Mouse (Mus musculus) midbrain, embryonic 14.5 days (tissue): Measurements from ENCODE around the gene Prmt8. TPM values are rescaled to one million over a fixed set of nuclear protein-coding genes. Genes with fewer than 3 reads are reported as not detected.

Experiments
- ATAC-seq: fragments of 200-750 bp; cut with Nextera tagmentation; 2 replicates; pipeline ENCODE4 v1.8.0; 2017; ENCODE audit warnings: moderate number of reproducible peaks, moderate library complexity; ENCODE audit not compliant: low FRiP score, low TSS enrichment
- DNase-seq: peaks from one replicate; pipeline ENCODE4 v3.0.0-alpha.2; 2015
- H3K27ac ChIP-seq: fragments of 300-500 bp; sonication (generic); replicated peaks from 2 replicates; pipeline ENCODE4 v1.5.1; 2014; ENCODE audit warnings: mild to moderate bottlenecking, low read depth, low read length, moderate library complexity
- H3K27me3 ChIP-seq: fragments of 300-500 bp; sonication (generic); 2 replicates; pipeline ENCODE4 v1.6.1; 2014; ENCODE audit warnings: low read length, control low read depth, mixed read lengths; ENCODE audit not compliant: control insufficient read depth, insufficient read depth
- H3K36me3 ChIP-seq: fragments of 300-500 bp; sonication (generic); 2 replicates; pipeline ENCODE4 v1.6.1; 2014; ENCODE audit warnings: low read length, control low read depth; ENCODE audit not compliant: control insufficient read depth, insufficient read depth
- H3K4me1 ChIP-seq: fragments of 300-500 bp; sonication (generic); 2 replicates; pipeline ENCODE4 v1.6.1; 2014; ENCODE audit warnings: mild to moderate bottlenecking, antibody characterized with exemption, low read length, control low read depth; ENCODE audit not compliant: control insufficient read depth, insufficient read depth
- H3K4me2 ChIP-seq: fragments of 300-500 bp; sonication (generic); 2 replicates; pipeline ENCODE4 v1.6.1; 2014; ENCODE audit warnings: mild to moderate bottlenecking, low read length, moderate library complexity
- H3K4me3 ChIP-seq: fragments of 300-500 bp; sonication (generic); replicated peaks from 2 replicates; pipeline ENCODE4 v1.5.1; 2014; ENCODE audit warnings: low read depth, low read length
- H3K9ac ChIP-seq: fragments of 300-500 bp; sonication (generic); replicated peaks from 2 replicates; pipeline ENCODE4 v1.6.1; 2014; ENCODE audit warnings: mild to moderate bottlenecking, low read length, moderate library complexity
- H3K9me3 ChIP-seq: fragments of 300-500 bp; sonication (generic); 2 replicates; pipeline ENCODE4 v1.6.1; 2016; ENCODE audit warnings: low read length, control low read depth, mixed read lengths; ENCODE audit not compliant: control insufficient read depth
- WGBS: fragments of 180-500 bp; shearing (Covaris S2); extraction: QIAGEN DNeasy Blood & Tissue Kit; methylation state at CpG from one replicate; pipeline ENCODE4 v1.1.7; 2014; 5-methylcytosine and 5-hydroxymethylcytosine counted together
- polyA plus RNA-seq: library from polyadenylated mRNA; unstranded; fragments of >200 nt; fragmentation: Nextera tagmentation; extraction: Ambion mirVana; gene quantifications from 2 replicates; pipeline ENCODE4 v1.2.1, GENCODE M21; 2014

Gene Prmt8
- polyA plus RNA-seq, 1 experiment from 2014 or later: 28.5 TPM

GRCm38 (mm10) chr6:127684981-127685380, 84.3 kb downstream of the Prmt8 start:
- Histone ChIP-seq H3K27me3 (no peaks in the 10 kb centered on the region), H3K9ac (no peak overlapping the region), H3K4me1 (peaks cover 16% of the 10 kb centered on the region), H3K27ac (peak overlapping the region; percentile 38; the same call in 1 of the 2 replicates), H3K36me3 (no peaks in the 10 kb centered on the region), H3K9me3 (no peaks in the 10 kb centered on the region), H3K4me3 (no peak overlapping the region), H3K4me2 (no peak overlapping the region)
- 23% methylated on average over 4 of the region's 4 CpGs for WGBS
- peak; percentile 44; the same call in 1 of the 2 replicates for ATAC-seq
- peak; percentile 83 for DNase-seq

GRCm38 (mm10) chr6:127683561-127683960, 85.7 kb downstream of the Prmt8 start:
- WGBS: 60% methylated on average over 8 of the region's 8 CpGs
- Histone ChIP-seq H3K9ac (no peak overlapping the region), H3K4me2 (no peak overlapping the region), H3K36me3 (no peaks in the 10 kb centered on the region), H3K4me3 (no peak overlapping the region), H3K4me1 (peaks cover 16% of the 10 kb centered on the region), H3K27ac (no peak overlapping the region), H3K27me3 (no peaks in the 10 kb centered on the region), H3K9me3 (no peaks in the 10 kb centered on the region)
- ATAC-seq (no peak), DNase-seq (peak; percentile 43)

GRCm38 (mm10) chr6:127680784-127681183, 88.5 kb downstream of the Prmt8 start:
- Histone ChIP-seq H3K27ac (no peak overlapping the region), H3K4me3 (no peak overlapping the region), H3K9ac (no peak overlapping the region), H3K27me3 (no peaks in the 10 kb centered on the region), H3K36me3 (no peaks in the 10 kb centered on the region), H3K9me3 (no peaks in the 10 kb centered on the region), H3K4me2 (no peak overlapping the region), H3K4me1 (peaks cover 16% of the 10 kb centered on the region)
- DNase-seq (no peak), ATAC-seq (no peak)
- WGBS: 94% methylated on average over 7 of the region's 7 CpGs

- no peaks in the 10 kb centered on the region for H3K36me3 ChIP-seq
- no peak overlapping the region for H3K4me2 ChIP-seq
- no peak overlapping the region for H3K9ac ChIP-seq
- H3K4me1 ChIP-seq: peaks cover 6% of the 10 kb centered on the region; the same call in 1 of the 2 replicates
- H3K27ac ChIP-seq: no peak overlapping the region
- WGBS: 77% methylated on average over 3 of the region's 3 CpGs
- DNase-seq (no peak), ATAC-seq (no peak)
- H3K4me3 ChIP-seq: no peak overlapping the region
- H3K9me3 ChIP-seq: no peaks in the 10 kb centered on the region
- H3K27me3 ChIP-seq: no peaks in the 10 kb centered on the region
Observed at GRCm38 (mm10) chr6:127678998-127679397, 90.3 kb downstream of the Prmt8 start.

- no peaks in the 10 kb centered on the region for H3K36me3 ChIP-seq
- H3K4me3 ChIP-seq: no peak overlapping the region
- H3K9ac ChIP-seq: no peak overlapping the region
- no peak overlapping the region for H3K27ac ChIP-seq
- 73% methylated on average over 9 of the region's 9 CpGs for WGBS
- no peaks in the 10 kb centered on the region for H3K9me3 ChIP-seq
- no peak for ATAC-seq
- H3K27me3 ChIP-seq: no peaks in the 10 kb centered on the region
- H3K4me1 ChIP-seq: 0 out of 2 replicates have a peak, but pooled peaks cover 6% of the 10 kb centered on the region
- no peak overlapping the region for H3K4me2 ChIP-seq
- DNase-seq: no peak
Observed at GRCm38 (mm10) chr6:127678320-127678719, 91.0 kb downstream of the Prmt8 start.

- H3K4me2 ChIP-seq: no peak overlapping the region
- H3K9me3 ChIP-seq: no peaks in the 10 kb centered on the region
- H3K27ac ChIP-seq: no peak overlapping the region
- no peaks in the 10 kb centered on the region for H3K4me1 ChIP-seq
- DNase-seq: no peak
- H3K9ac ChIP-seq: no peak overlapping the region
- WGBS: 51% methylated on average over 11 of the region's 11 CpGs
- ATAC-seq: no peak
- no peaks in the 10 kb centered on the region for H3K27me3 ChIP-seq
- H3K36me3 ChIP-seq: no peaks in the 10 kb centered on the region
- no peak overlapping the region for H3K4me3 ChIP-seq
Observed at GRCm38 (mm10) chr6:127676866-127677265, 92.4 kb downstream of the Prmt8 start.

GRCm38 (mm10) chr6:127672071-127672470, 97.2 kb downstream of the Prmt8 start:
- DNase-seq (no peak), ATAC-seq (no peak)
- Histone ChIP-seq H3K36me3 (no peaks in the 10 kb centered on the region), H3K9ac (no peak overlapping the region), H3K27ac (no peak overlapping the region), H3K4me2 (no peak overlapping the region), H3K4me1 (no peaks in the 10 kb centered on the region), H3K9me3 (no peaks in the 10 kb centered on the region), H3K4me3 (no peak overlapping the region), H3K27me3 (no peaks in the 10 kb centered on the region)
- 89% methylated on average over 7 of the region's 7 CpGs for WGBS

GRCm38 (mm10) chr6:127670031-127670430, 99.2 kb downstream of the Prmt8 start:
- no peak overlapping the region for H3K27ac ChIP-seq
- DNase-seq (no peak), ATAC-seq (no peak)
- H3K36me3 ChIP-seq: no peaks in the 10 kb centered on the region
- no peaks in the 10 kb centered on the region for H3K4me1 ChIP-seq
- no peak overlapping the region for H3K4me2 ChIP-seq
- no peaks in the 10 kb centered on the region for H3K27me3 ChIP-seq
- H3K9ac ChIP-seq: no peak overlapping the region
- no peak overlapping the region for H3K4me3 ChIP-seq
- WGBS: 91% methylated on average over 4 of the region's 4 CpGs
- no peaks in the 10 kb centered on the region for H3K9me3 ChIP-seq

- 56% methylated on average over 4 of the region's 4 CpGs for WGBS
- Histone ChIP-seq H3K27me3 (no peaks in the 10 kb centered on the region), H3K9ac (no peak overlapping the region), H3K27ac (no peak overlapping the region), H3K4me2 (no peak overlapping the region), H3K9me3 (no peaks in the 10 kb centered on the region), H3K4me1 (no peaks in the 10 kb centered on the region), H3K36me3 (no peaks in the 10 kb centered on the region), H3K4me3 (no peak overlapping the region)
- DNase-seq: peak; percentile 72
- no peak for ATAC-seq
Observed at GRCm38 (mm10) chr6:127669313-127669712, 100.0 kb downstream of the Prmt8 start.
